Mouse (Mus musculus) erythroblast, adult 5-6 weeks (primary cell): Measurements from ENCODE around the gene Hdac7. TPM values are rescaled to one million over a fixed set of nuclear protein-coding genes. Genes with fewer than 3 reads are reported as not detected.

ENCODE experiments used
- ATAC-seq: replicated peaks from 2 replicates; pipeline ENCODE4 v1.8.0; 2016; ENCODE audit warnings: moderate number of reproducible peaks, mild to moderate bottlenecking, moderate TSS enrichment, inconsistent platforms; ENCODE audit not compliant: poor library complexity, low FRiP score, severe bottlenecking
- total RNA-seq, 2 experiments: library from RNA; stranded (forward) in 1 of 2; stranded (reverse) in 1 of 2; fragments of 150-400 nt in 1 of 2; fragments of 200-764, 138-1000 nt in 1 of 2; gene quantifications; 2 replicates each; pipeline versions ENCODE4 v1.2.3 to v1.2.4; 2015 to 2017; ENCODE audit warnings: low replicate concordance in 2 of 2

Gene Hdac7
- total RNA-seq, 2 experiments from 2014 or later: 3.5 to 3.8 TPM

- no peak for ATAC-seq
These were observed 65.8 kb downstream of the Hdac7 start, which contains the start of gene Slc48a1 for GRCm38 (mm10) chr15:97778311-97779098. Gene Slc48a1 (plus strand): TSS chr15:97778520.

GRCm38 (mm10) chr15:97776919-97777318, 67.4 kb downstream of the Hdac7 start:
- ATAC-seq: no peak

- ATAC-seq: peak; percentile 78; the same call in 1 of the 2 replicates
These were observed 67.8 kb downstream of the Hdac7 start for GRCm38 (mm10) chr15:97776514-97776913.

GRCm38 (mm10) chr15:97773961-97774370, 70.3 kb downstream of the Hdac7 start:
- no peak for ATAC-seq

GRCm38 (mm10) chr15:97773108-97773507, 71.2 kb downstream of the Hdac7 start:
- no peak for ATAC-seq

- ATAC-seq: no peak
These were observed 74.0 kb downstream of the Hdac7 start for GRCm38 (mm10) chr15:97770280-97770679.

GRCm38 (mm10) chr15:97768192-97768591, 76.1 kb downstream of the Hdac7 start:
- no peak for ATAC-seq

- no peak for ATAC-seq
These were observed 76.8 kb downstream of the Hdac7 start, which contains the start of gene Rapgef3 for GRCm38 (mm10) chr15:97767280-97768186. Gene Rapgef3 (minus strand): TSS chr15:97767972.

- ATAC-seq: no peak
These were observed 77.6 kb downstream of the Hdac7 start for GRCm38 (mm10) chr15:97766594-97767279.

- no peak for ATAC-seq
These were observed 78.1 kb downstream of the Hdac7 start for GRCm38 (mm10) chr15:97766194-97766593.

- no peak for ATAC-seq
These were observed 79.1 kb downstream of the Hdac7 start for GRCm38 (mm10) chr15:97765090-97765794.

- no peak for ATAC-seq
These were observed 79.8 kb downstream of the Hdac7 start for GRCm38 (mm10) chr15:97764532-97764931.

- ATAC-seq: no peak
These were observed 80.8 kb downstream of the Hdac7 start for GRCm38 (mm10) chr15:97763256-97764049.

GRCm38 (mm10) chr15:97762733-97763132, 81.6 kb downstream of the Hdac7 start:
- ATAC-seq: no peak

- no peak for ATAC-seq
These were observed 82.9 kb downstream of the Hdac7 start for GRCm38 (mm10) chr15:97761438-97761837.

- ATAC-seq: no peak
These were observed 83.3 kb downstream of the Hdac7 start for GRCm38 (mm10) chr15:97760952-97761351.

GRCm38 (mm10) chr15:97760006-97760405, 84.3 kb downstream of the Hdac7 start:
- no peak for ATAC-seq

- ATAC-seq: no peak
These were observed 88.9 kb downstream of the Hdac7 start for GRCm38 (mm10) chr15:97755361-97755760.

- ATAC-seq: no peak
These were observed 89.8 kb downstream of the Hdac7 start for GRCm38 (mm10) chr15:97754476-97754875.
